Mouse (Mus musculus) brain, embryonic 18.5 days (tissue): ENCODE measurements around the gene Itm2b.

Source experiments
- DNase-seq: peaks from one replicate; pipeline ENCODE4 v3.0.0-alpha.2; 2012; ENCODE audit warnings: low read depth, low spot score

The Itm2b gene

GRCm38 (mm10) chr14:73324634-73325455, 60.2 kb downstream of the Itm2b start:
- DNase-seq, result no peak

GRCm38 (mm10) chr14:73323965-73324364, 61.1 kb downstream of the Itm2b start:
- no peak for DNase-seq

- no peak for DNase-seq
Measured at GRCm38 (mm10) chr14:73322142-73322541, 62.9 kb downstream of the Itm2b start.

DNA sequence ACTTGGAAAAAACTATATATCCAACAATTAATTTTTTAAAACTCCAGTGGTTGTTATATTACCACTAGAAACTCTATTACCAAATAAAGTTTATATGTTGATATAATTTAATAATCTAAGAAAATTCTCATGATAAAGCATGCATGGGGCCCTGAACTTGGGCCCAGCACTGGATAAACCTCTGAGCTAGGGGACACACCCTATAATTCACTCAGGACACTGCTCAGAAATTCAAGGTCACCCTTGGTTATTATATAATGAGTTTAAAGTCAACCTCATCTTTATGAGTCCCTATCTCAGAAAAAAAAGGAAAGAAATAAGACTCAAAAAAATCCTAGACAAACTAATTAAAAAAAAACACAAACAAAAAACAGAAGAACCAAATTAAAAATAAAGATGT, 68.2 kb downstream of the Itm2b start:
- no peak for DNase-seq

GRCm38 (mm10) chr14:73313864-73314263, 71.2 kb downstream of the Itm2b start:
- DNase-seq, result no peak

DNA sequence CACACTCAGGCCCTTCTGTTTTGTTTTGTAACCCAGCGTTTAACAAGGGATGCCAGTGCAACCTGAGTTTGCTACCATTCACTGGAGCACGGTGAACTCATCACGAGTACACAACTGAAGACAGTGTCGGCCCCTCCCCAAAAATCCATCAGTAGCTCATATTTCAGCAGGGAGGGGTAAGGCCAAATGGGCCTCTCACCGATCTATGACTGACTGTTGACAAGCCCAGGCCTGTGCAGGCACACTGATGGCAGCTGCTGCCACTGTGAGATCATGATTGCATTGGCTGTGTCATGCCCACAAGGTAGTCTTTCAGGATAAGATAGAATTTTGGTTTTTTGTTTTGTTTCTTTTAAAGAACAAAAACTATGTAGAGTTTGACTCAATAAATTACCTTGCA, 71.7 kb downstream of the Itm2b start:
- DNase-seq, result no peak

DNA sequence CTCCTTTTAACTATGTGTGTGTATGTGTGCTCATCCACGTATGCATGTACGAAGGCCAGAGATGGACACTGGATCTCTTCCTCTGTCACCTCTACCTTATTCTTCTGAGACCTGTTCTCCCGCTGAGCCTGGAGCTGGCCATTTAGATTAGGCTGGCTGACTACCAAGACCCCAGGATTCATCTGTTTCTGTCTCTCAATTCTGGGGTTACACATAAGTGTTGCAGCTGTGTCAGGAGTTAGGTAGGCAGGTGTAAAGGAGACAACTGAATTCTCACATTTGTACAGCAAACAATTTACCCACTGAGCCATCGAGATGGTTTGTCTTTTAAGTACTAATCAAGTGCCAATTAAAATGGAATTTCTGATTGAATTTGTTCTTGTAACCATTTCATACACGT, 72.2 kb downstream of the Itm2b start:
- DNase-seq, result no peak
